Mouse (Mus musculus) MEL (cell line): ENCODE results near the gene Rab37. TPM values are rescaled to one million over a fixed set of nuclear protein-coding genes. Genes with fewer than 3 reads are reported as not detected.

ENCODE experiments used
- DNase-seq: peaks from one replicate; pipeline ENCODE4 v3.0.0; 2011; ENCODE audit warnings: low read depth, low spot score
- H3K27ac ChIP-seq: 2 replicates; pipeline ENCODE4 v1.5.1; 2012; ENCODE audit warnings: low read depth, mild to moderate bottlenecking, control low read depth, low read length, moderate library complexity; ENCODE audit not compliant: control insufficient read depth
- H3K27me3 ChIP-seq, 2 experiments: fragments of 150-350 bp in 1 of 2; sonication (generic) in 1 of 2; 2 replicates each; pipeline ENCODE4 v1.6.1; 2012; ENCODE audit warnings: low read length in 2 of 2, mild to moderate bottlenecking in 2 of 2, improper control_type of control experiment in 1 of 2, moderate library complexity in 1 of 2; ENCODE audit not compliant: insufficient read depth in 2 of 2, control insufficient read depth in 1 of 2
- H3K36me3 ChIP-seq, 2 experiments: 2 replicates each; pipeline ENCODE4 v1.6.1; 2012 to 2014; ENCODE audit warnings: low read length in 2 of 2, improper control_type of control experiment in 1 of 2, inconsistent platforms in 1 of 2, mild to moderate bottlenecking in 1 of 2; ENCODE audit not compliant: insufficient read depth in 2 of 2, control insufficient read depth in 1 of 2
- H3K4me1 ChIP-seq, 2 experiments: fragments of 150-350 bp in 1 of 2; sonication (generic) in 1 of 2; 2 replicates each; pipeline ENCODE4 v1.6.1; 2012; ENCODE audit warnings: low read length in 2 of 2, improper control_type of control experiment in 1 of 2, mild to moderate bottlenecking in 1 of 2; ENCODE audit not compliant: insufficient read depth in 2 of 2, control insufficient read depth in 1 of 2
- H3K4me3 ChIP-seq, 2 experiments: fragments of 150-350 bp in 1 of 2; sonication (generic) in 1 of 2; 2 replicates each; pipeline ENCODE4 v1.5.1; 2012; ENCODE audit warnings: low read depth in 2 of 2, low read length in 2 of 2, mild to moderate bottlenecking in 2 of 2, moderate library complexity in 2 of 2, control low read depth in 1 of 2, improper control_type of control experiment in 1 of 2; ENCODE audit not compliant: control insufficient read depth in 1 of 2, insufficient read depth in 1 of 2
- H3K79me2 ChIP-seq: 2 replicates; pipeline ENCODE4 v1.6.1; 2012; ENCODE audit warnings: mild to moderate bottlenecking, low read length, moderate library complexity; ENCODE audit not compliant: control insufficient read depth, poor library complexity, insufficient read depth
- H3K9ac ChIP-seq: 2 replicates; pipeline ENCODE4 v1.6.1; 2012; ENCODE audit warnings: low read depth, mild to moderate bottlenecking, control low read depth, low read length, moderate library complexity; ENCODE audit not compliant: control insufficient read depth, poor library complexity, severe bottlenecking
- H3K9me3 ChIP-seq: fragments of 150-350 bp; sonication (generic); replicated peaks from 2 replicates; pipeline ENCODE4 v1.6.1; 2012; ENCODE audit warnings: mild to moderate bottlenecking, low read length, improper control_type of control experiment, moderate library complexity; ENCODE audit not compliant: insufficient read depth
- CHD2 ChIP-seq: IDR thresholded peaks from 2 replicates; pipeline ENCODE4 v1.6.1; 2011; ENCODE audit warnings: low read length, improper control_type of control experiment
- CTCF ChIP-seq, 3 experiments: IDR thresholded peaks in 2 of 3; conservative IDR thresholded peaks in 1 of 3; 2 replicates each; pipeline ENCODE4 v1.5.1; 2011 to 2012; ENCODE audit warnings: low read length in 3 of 3, low read depth in 2 of 3, mild to moderate bottlenecking in 2 of 3, improper control_type of control experiment in 1 of 3, inconsistent platforms in 1 of 3, mixed read lengths in 1 of 3, moderate library complexity in 1 of 3; ENCODE audit not compliant: control insufficient read depth in 1 of 3, insufficient read depth in 1 of 3, poor library complexity in 1 of 3, severe bottlenecking in 1 of 3
- E2F4 ChIP-seq: IDR thresholded peaks from 2 replicates; pipeline ENCODE4 v1.6.1; 2011; ENCODE audit warnings: low read depth, low read length, improper control_type of control experiment, borderline replicate concordance
- ELF1 ChIP-seq: IDR thresholded peaks from 2 replicates; pipeline ENCODE4 v1.6.1; 2014; ENCODE audit warnings: low read depth, mild to moderate bottlenecking, inconsistent platforms, low read length, improper control_type of control experiment, moderate library complexity
- MAZ ChIP-seq: IDR thresholded peaks from 2 replicates; pipeline ENCODE4 v1.6.1; 2012; ENCODE audit warnings: low read depth, mild to moderate bottlenecking, inconsistent platforms, low read length, improper control_type of control experiment
- MXI1 ChIP-seq: IDR thresholded peaks from 2 replicates; pipeline ENCODE4 v1.6.1; 2011; ENCODE audit warnings: mild to moderate bottlenecking, low read depth, low read length, improper control_type of control experiment
- MYB ChIP-seq: IDR thresholded peaks from 2 replicates; pipeline ENCODE4 v1.6.1; 2011; ENCODE audit warnings: mild to moderate bottlenecking, low read depth, low read length, improper control_type of control experiment
- MYC ChIP-seq: IDR thresholded peaks from 2 replicates; pipeline ENCODE4 v1.6.1; 2011; ENCODE audit warnings: low read depth, mild to moderate bottlenecking, low read length, improper control_type of control experiment, moderate library complexity
- NELFE ChIP-seq: IDR thresholded peaks from 2 replicates; pipeline ENCODE4 v1.6.1; 2011; ENCODE audit warnings: low read depth, low read length, improper control_type of control experiment
- NRF1 ChIP-seq: IDR thresholded peaks from 2 replicates; pipeline ENCODE4 v1.6.1; 2014; ENCODE audit warnings: low read depth, mild to moderate bottlenecking, inconsistent platforms, low read length, improper control_type of control experiment, moderate library complexity; ENCODE audit not compliant: poor library complexity, insufficient read depth, severe bottlenecking
- POLR2A ChIP-seq, 2 experiments: IDR thresholded peaks; 2 replicates each; pipeline ENCODE4 v1.6.1; 2011 to 2012; ENCODE audit warnings: low read length in 2 of 2, mild to moderate bottlenecking in 2 of 2, control low read depth in 1 of 2, improper control_type of control experiment in 1 of 2, low read depth in 1 of 2, moderate library complexity in 1 of 2; ENCODE audit not compliant: control insufficient read depth in 1 of 2, insufficient read depth in 1 of 2, poor library complexity in 1 of 2
- POLR2AphosphoS2 ChIP-seq: IDR thresholded peaks from 2 replicates; pipeline ENCODE4 v1.6.1; 2011; ENCODE audit warnings: low read length, improper control_type of control experiment
- RCOR1 ChIP-seq: IDR thresholded peaks from 2 replicates; pipeline ENCODE4 v1.6.1; 2012; ENCODE audit warnings: low read depth, mild to moderate bottlenecking, inconsistent platforms, low read length, improper control_type of control experiment
- TAL1 ChIP-seq: IDR thresholded peaks from 2 replicates; pipeline ENCODE4 v1.6.1; 2012; ENCODE audit warnings: mild to moderate bottlenecking, inconsistent platforms, low read length, moderate library complexity, mixed read lengths
- TCF12 ChIP-seq: IDR thresholded peaks from 2 replicates; pipeline ENCODE4 v1.6.1; 2014; ENCODE audit warnings: low read depth, mild to moderate bottlenecking, inconsistent platforms, low read length, improper control_type of control experiment, moderate library complexity
- UBTF ChIP-seq: IDR thresholded peaks from 2 replicates; pipeline ENCODE4 v1.6.1; 2012; ENCODE audit warnings: low read depth, mild to moderate bottlenecking, inconsistent platforms, low read length, improper control_type of control experiment, moderate library complexity, borderline replicate concordance; ENCODE audit not compliant: insufficient read depth
- ZC3H11A ChIP-seq: IDR thresholded peaks from 2 replicates; pipeline ENCODE4 v1.6.1; 2012; ENCODE audit warnings: low read depth, mild to moderate bottlenecking, inconsistent platforms, low read length, improper control_type of control experiment
- ZMIZ1 ChIP-seq: IDR thresholded peaks from 2 replicates; pipeline ENCODE4 v1.6.1; 2012; ENCODE audit warnings: low read depth, mild to moderate bottlenecking, inconsistent platforms, low read length, improper control_type of control experiment, moderate library complexity
- ZNF384 ChIP-seq: IDR thresholded peaks from 2 replicates; pipeline ENCODE4 v1.6.1; 2012; ENCODE audit warnings: low read depth, mild to moderate bottlenecking, inconsistent platforms, low read length, improper control_type of control experiment
- polyA plus RNA-seq, 2 experiments: library from polyadenylated mRNA; stranded (reverse) in 1 of 2; unstranded in 1 of 2; fragments of >175 nt in 1 of 2; fragments of >200 nt in 1 of 2; gene quantifications; 2 replicates each; pipeline versions ENCODE4 v1.2.1 to v1.2.4; 2012; ENCODE audit warnings: low replicate concordance in 2 of 2, low read depth in 1 of 2; ENCODE audit not compliant: insufficient read length in 2 of 2, insufficient read depth in 1 of 2, missing spikeins in 1 of 2
- total RNA-seq: library from RNA; depleted of rRNA; stranded (reverse); fragments of 300-350 nt; gene quantifications from 2 replicates; pipeline ENCODE4 v1.2.3, GENCODE M21; 2012; rRNA removed

Gene Rab37
- total and polyA plus RNA-seq, 3 experiments = 14.6 to 20.6 TPM; not detected in 1

GRCm38 (mm10) chr11:115208776-115209732, 117.8 kb downstream of the Rab37 start:
- no peak overlapping the region for H3K4me3 ChIP-seq
- TF ChIP-seq ZNF384 = no peak
- no peak for TF ChIP-seq MYB
- no peak for TF ChIP-seq TCF12
- no peak for TF ChIP-seq TAL1
- no peak for TF ChIP-seq NRF1
- no peak for TF ChIP-seq UBTF
- no peak for TF ChIP-seq POLR2AphosphoS2
- TF ChIP-seq ELF1 = no peak
- TF ChIP-seq ZMIZ1 = no peak
- H3K27ac ChIP-seq = no peak overlapping the region

GRCm38 (mm10) chr11:115209958-115210357, 118.7 kb downstream of the Rab37 start:
- Histone ChIP-seq H3K9ac (no peak overlapping the region), H3K36me3 (peaks cover 0 to 2% of the 10 kb centered on the region in 2 experiments; a peak in 1 of 4 replicates), H3K79me2 (no peaks in the 10 kb centered on the region), H3K9me3 (no peaks in the 10 kb centered on the region), H3K27me3 (no peaks in the 10 kb centered on the region), H3K4me1 (no peaks in the 10 kb centered on the region), H3K4me3 (no peak overlapping the region), H3K27ac (no peak overlapping the region)
- TF ChIP-seq RCOR1 = no peak
- no peak for TF ChIP-seq E2F4
- no peak for TF ChIP-seq ZC3H11A
- no peak for TF ChIP-seq MYC
- TF ChIP-seq CTCF (IDR thresholded peaks at IDR 0.05 in 2 of 3, conservative IDR thresholded peaks at IDR 0.05 in 1 of 3; ENCODE audit: control insufficient read depth in 1 of 3, insufficient read depth in 1 of 3, low read depth in 2 of 3, low read length in 3 of 3, poor library complexity in 1 of 3, severe bottlenecking in 1 of 3) = no peak
- no peak for TF ChIP-seq MAZ
- no peak for TF ChIP-seq MXI1
- TF ChIP-seq NELFE = no peak
- TF ChIP-seq CHD2 = no peak
- no peak for TF ChIP-seq TAL1
- TF ChIP-seq POLR2A (IDR thresholded peaks at IDR 0.05; ENCODE audit: control insufficient read depth in 1 of 2, insufficient read depth in 1 of 2, low read depth in 1 of 2, low read length in 2 of 2, poor library complexity in 1 of 2) = no peak
- no peak for DNase-seq

More at GRCm38 (mm10) chr11:115208776-115209732, 117.8 kb downstream of the Rab37 start:
- no peak overlapping the region for H3K9ac ChIP-seq
- peaks cover 0 to 1% of the 10 kb centered on the region in 2 experiments; a peak in 1 of 4 replicates for H3K36me3 ChIP-seq
- no peaks in the 10 kb centered on the region for H3K27me3 ChIP-seq
- H3K4me1 ChIP-seq = no peaks in the 10 kb centered on the region
- DNase-seq = peak; percentile 80
- H3K9me3 ChIP-seq = no peaks in the 10 kb centered on the region
- H3K79me2 ChIP-seq = no peaks in the 10 kb centered on the region

Other genes with a start within 250 kb of the Rab37 start
- gene Gprc5c, start 240.3 kb upstream of the Rab37 start, total RNA-seq = not detected in 2 replicates
- not detected for gene Gprc5c, start 240.3 kb upstream of the Rab37 start, polyA plus RNA-seq
- gene Cd300a, start 201.4 kb upstream of the Rab37 start, total RNA-seq = not detected in 2 replicates
- gene Cd300a, start 201.4 kb upstream of the Rab37 start, polyA plus RNA-seq = under 1 TPM in 1 of 2 experiments, not detected in 1; 0.58 TPM
- not detected in 2 replicates for gene Cd300lb, start 157.0 kb upstream of the Rab37 start, total RNA-seq
- gene Cd300lb, start 157.0 kb upstream of the Rab37 start, polyA plus RNA-seq = not detected
- gene Cd300c, start 122.3 kb upstream of the Rab37 start, total RNA-seq = not detected in 2 replicates
- gene Cd300c, start 122.3 kb upstream of the Rab37 start, polyA plus RNA-seq = not detected
- gene Cd300ld, start 101.5 kb upstream of the Rab37 start, total RNA-seq = not detected in 2 replicates
- gene Cd300ld, start 101.5 kb upstream of the Rab37 start, polyA plus RNA-seq = not detected
- gene Cd300c2, start 89.6 kb upstream of the Rab37 start, total RNA-seq = not detected in 2 replicates
- not detected for gene Cd300c2, start 89.6 kb upstream of the Rab37 start, polyA plus RNA-seq
- not detected in 2 replicates for gene Cd300ld2, start 75.2 kb upstream of the Rab37 start, total RNA-seq
- not detected for gene Cd300ld2, start 75.2 kb upstream of the Rab37 start, polyA plus RNA-seq
- gene Cd300ld4, start 64.4 kb upstream of the Rab37 start, total RNA-seq = not detected in 2 replicates
- gene Cd300ld4, start 64.4 kb upstream of the Rab37 start, polyA plus RNA-seq = not detected
- gene Cd300ld5, start 53.7 kb upstream of the Rab37 start, total RNA-seq = not detected in 2 replicates
- gene Cd300ld5, start 53.7 kb upstream of the Rab37 start, polyA plus RNA-seq = not detected
- not detected in 2 replicates for gene Cd300ld3, start 43.0 kb upstream of the Rab37 start, total RNA-seq
- not detected for gene Cd300ld3, start 43.0 kb upstream of the Rab37 start, polyA plus RNA-seq
- not detected in 2 replicates for gene Cd300e, start 29.3 kb upstream of the Rab37 start, total RNA-seq
- not detected for gene Cd300e, start 29.3 kb upstream of the Rab37 start, polyA plus RNA-seq
- gene Cd300lf, start 42.6 kb downstream of the Rab37 start, total RNA-seq = 0.12 and 0.26 TPM in 2 replicates
- gene Cd300lf, start 42.6 kb downstream of the Rab37 start, polyA plus RNA-seq = under 1 TPM in 1 of 2 experiments, not detected in 1; 0.46 TPM
- 124 and 127 TPM in 2 replicates for gene Slc9a3r1, start 71.9 kb downstream of the Rab37 start, total RNA-seq
- 100 to 1,000 TPM in 1 of 2 experiments, not detected in 1; 112 TPM for gene Slc9a3r1, start 71.9 kb downstream of the Rab37 start, polyA plus RNA-seq
- 23.4 and 24.8 TPM in 2 replicates for gene Tmem104, start 96.1 kb downstream of the Rab37 start, total RNA-seq
- 10 to 100 TPM in 1 of 2 experiments, not detected in 1; 21.9 TPM for gene Tmem104, start 96.1 kb downstream of the Rab37 start, polyA plus RNA-seq
- 80.2 and 92.4 TPM in 2 replicates for gene Nat9, start 96.4 kb downstream of the Rab37 start, total RNA-seq
- 10 to 100 TPM in 1 of 2 experiments, not detected in 1; 46.1 TPM for gene Nat9, start 96.4 kb downstream of the Rab37 start, polyA plus RNA-seq
- gene Grin2c, start 175.8 kb downstream of the Rab37 start, total RNA-seq = not detected in 2 replicates
- not detected for gene Grin2c, start 175.8 kb downstream of the Rab37 start, polyA plus RNA-seq
- gene Fdxr, start 185.6 kb downstream of the Rab37 start, total RNA-seq = 37.2 and 37.7 TPM in 2 replicates
- 10 to 100 TPM in 1 of 2 experiments, not detected in 1; 32.7 TPM for gene Fdxr, start 185.6 kb downstream of the Rab37 start, polyA plus RNA-seq
- gene Fads6, start 206.2 kb downstream of the Rab37 start, total RNA-seq = 3.0 and 3.3 TPM in 2 replicates
- gene Fads6, start 206.2 kb downstream of the Rab37 start, polyA plus RNA-seq = 1 to 10 TPM in 1 of 2 experiments, not detected in 1; 6.6 TPM
- gene Otop2, start 215.7 kb downstream of the Rab37 start, total RNA-seq = not detected in 2 replicates
- not detected for gene Otop2, start 215.7 kb downstream of the Rab37 start, polyA plus RNA-seq
- not detected in 2 replicates for gene Ush1g, start 230.6 kb downstream of the Rab37 start, total RNA-seq
- not detected for gene Ush1g, start 230.6 kb downstream of the Rab37 start, polyA plus RNA-seq
- gene Otop3, start 243.3 kb downstream of the Rab37 start, total RNA-seq = not detected in 2 replicates
- not detected for gene Otop3, start 243.3 kb downstream of the Rab37 start, polyA plus RNA-seq